Mouse (Mus musculus) stomach, postnatal 0 days (tissue): ENCODE results near the gene Gbp8. TPM values are rescaled to one million over a fixed set of nuclear protein-coding genes. Genes with fewer than 3 reads are reported as not detected.
"Not testable (repeated sequence)": the region's sequence is repeated elsewhere in the genome, so short reads cannot be mapped to it uniquely, and the experiment has no call there.

Source experiments
- ATAC-seq: fragments of 200-750 bp; cut with Nextera tagmentation; 2 replicates; pipeline ENCODE4 v1.8.0; 2017; ENCODE audit not compliant: low FRiP score, low TSS enrichment
- DNase-seq: peaks from one replicate; pipeline ENCODE4 v3.0.0-alpha.2; 2016; ENCODE audit warnings: low spot score
- H3K27ac ChIP-seq: fragments of 300-500 bp; sonication (generic); replicated peaks from 2 replicates; pipeline ENCODE4 v1.5.1; 2014; ENCODE audit warnings: mild to moderate bottlenecking, control low read depth
- H3K27me3 ChIP-seq: fragments of 300-500 bp; sonication (generic); 2 replicates; pipeline ENCODE4 v1.6.1; 2014; ENCODE audit warnings: low read length; ENCODE audit not compliant: control insufficient read depth, insufficient read depth
- H3K36me3 ChIP-seq: fragments of 300-500 bp; sonication (generic); 2 replicates; pipeline ENCODE4 v1.6.1; 2014; ENCODE audit warnings: low read length, mixed read lengths; ENCODE audit not compliant: control insufficient read depth, insufficient read depth
- H3K4me1 ChIP-seq: fragments of 300-500 bp; sonication (generic); replicated peaks from 2 replicates; pipeline ENCODE4 v1.6.1; 2014; ENCODE audit warnings: antibody characterized with exemption; ENCODE audit not compliant: control insufficient read depth, insufficient read depth
- H3K4me2 ChIP-seq: fragments of 300-500 bp; sonication (generic); replicated peaks from 2 replicates; pipeline ENCODE4 v1.6.1; 2014; ENCODE audit warnings: low read depth, mild to moderate bottlenecking, control low read depth, moderate library complexity
- H3K4me3 ChIP-seq: fragments of 300-500 bp; sonication (generic); 2 replicates; pipeline ENCODE4 v1.5.1; 2014; ENCODE audit warnings: low read depth, low read length, control low read depth
- H3K9ac ChIP-seq: fragments of 300-500 bp; sonication (generic); 2 replicates; pipeline ENCODE4 v1.6.1; 2014; ENCODE audit warnings: mild to moderate bottlenecking, low read length, control low read depth, mixed read lengths
- H3K9me3 ChIP-seq: fragments of 300-500 bp; sonication (generic); 2 replicates; pipeline ENCODE4 v1.6.1; 2016; ENCODE audit warnings: low read length; ENCODE audit not compliant: control insufficient read depth
- CTCF ChIP-seq: IDR thresholded peaks from 2 replicates; pipeline ENCODE4 v1.5.1; 2016; ENCODE audit warnings: antibody characterized with exemption, low read depth, mild to moderate bottlenecking, moderate library complexity
- EP300 ChIP-seq: optimal IDR thresholded peaks from 2 replicates; pipeline ENCODE3; 2016; ENCODE audit warnings: antibody characterized with exemption
- WGBS: fragments of 180-500 bp; shearing (Covaris S2); extraction: QIAGEN DNeasy Blood & Tissue Kit; methylation state at CpG from one replicate; pipeline ENCODE4 v1.1.7; 2014; 5-methylcytosine and 5-hydroxymethylcytosine counted together
- polyA plus RNA-seq: library from polyadenylated mRNA; unstranded; fragments of >200 nt; fragmentation: Nextera tagmentation; extraction: Ambion mirVana; gene quantifications from 2 replicates; pipeline ENCODE4 v1.2.1, GENCODE M21; 2015

Gbp8 gene
- polyA plus RNA-seq, 1 experiment from 2014 or later, result 0.75 TPM

DNA sequence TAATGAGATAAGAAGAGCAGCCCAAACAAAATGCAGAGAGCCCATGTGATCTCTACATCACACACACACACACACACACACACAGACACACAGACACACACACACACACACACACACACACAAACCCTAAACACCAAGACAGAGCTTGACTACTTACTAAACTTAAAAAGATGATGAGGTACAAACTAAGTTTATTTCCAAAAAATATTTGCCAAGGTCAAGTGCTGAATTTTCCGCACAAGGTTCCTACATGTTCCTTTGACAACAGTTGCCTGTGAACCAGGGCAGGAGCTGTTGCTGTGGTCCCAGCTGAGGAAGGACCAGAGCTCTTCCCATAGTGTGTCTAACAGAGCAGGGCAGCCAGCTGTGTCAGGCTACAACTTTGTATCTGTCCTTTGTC is 434 bp downstream of the Gbp8 start:
- no peak overlapping the region for H3K4me2 ChIP-seq
- H3K4me3 ChIP-seq, result no peak overlapping the region
- no peaks in the 10 kb centered on the region for H3K36me3 ChIP-seq
- H3K9ac ChIP-seq, result no peak overlapping the region
- no peak overlapping the region for H3K27ac ChIP-seq
- no peaks in the 10 kb centered on the region for H3K27me3 ChIP-seq
- DNase-seq (no peak), ATAC-seq (no peak)
- no peak for TF ChIP-seq EP300
- no peak for TF ChIP-seq CTCF
- no peaks in the 10 kb centered on the region for H3K4me1 ChIP-seq
- WGBS, result 65% methylated on average over 1 of the region's 1 CpGs
- no peaks in the 10 kb centered on the region for H3K9me3 ChIP-seq

DNA sequence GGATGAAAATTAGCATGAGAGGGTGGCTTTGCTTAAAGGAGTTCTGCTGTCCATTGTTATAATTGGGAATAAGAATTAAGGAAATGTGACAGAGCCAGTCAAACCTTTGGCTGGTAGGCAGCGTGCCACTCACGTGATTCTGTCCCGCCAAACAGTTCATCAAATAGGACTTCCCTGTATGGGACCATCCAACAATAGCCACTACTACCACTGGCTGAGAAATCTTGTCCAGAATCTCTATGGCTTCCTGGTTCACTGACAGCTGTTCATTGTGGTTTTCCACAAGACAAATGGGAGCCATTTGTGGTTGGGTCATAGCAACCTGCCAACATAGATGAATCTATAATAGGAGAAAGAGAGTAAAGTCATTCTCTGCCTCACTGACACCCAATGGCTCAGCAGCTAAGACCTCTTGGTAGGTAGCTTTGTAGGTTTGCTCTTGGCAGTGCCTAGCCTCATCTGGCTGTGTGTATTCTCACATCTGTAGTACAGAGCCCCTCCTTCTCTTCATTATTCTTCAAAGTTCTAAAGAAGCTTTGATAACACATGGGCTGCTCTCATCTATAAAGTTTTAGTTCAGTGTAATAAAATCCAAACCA is 2.5 kb downstream of the Gbp8 start:
- not testable (repeated sequence) for H3K4me3 ChIP-seq, H3K36me3 ChIP-seq, H3K27me3 ChIP-seq, ATAC-seq, H3K9me3 ChIP-seq, H3K4me1 ChIP-seq, DNase-seq, H3K27ac ChIP-seq, H3K4me2 ChIP-seq, H3K9ac ChIP-seq
- 89% methylated on average over 3 of the region's 3 CpGs for WGBS

DNA sequence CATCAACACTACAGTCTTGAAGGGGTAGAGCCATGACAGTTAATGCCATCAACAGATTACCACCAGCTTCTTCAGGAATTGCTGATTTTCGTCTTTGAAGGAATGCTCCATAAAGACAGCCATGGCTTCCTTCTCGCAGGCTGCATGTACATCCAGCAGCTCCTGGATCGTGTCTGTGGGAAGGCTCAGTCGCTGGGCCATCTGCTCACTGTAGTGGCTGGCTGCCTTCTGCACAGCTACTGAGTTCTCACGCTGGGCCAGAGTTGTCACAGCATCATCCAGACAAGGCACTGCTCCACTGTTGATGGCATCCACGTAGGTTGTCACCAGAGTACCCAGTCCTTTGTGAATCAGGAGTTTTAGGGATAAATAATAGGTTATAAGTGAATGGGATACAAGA is 17.6 kb downstream of the Gbp8 start:
- DNase-seq, H3K9me3 ChIP-seq, H3K4me2 ChIP-seq, H3K4me3 ChIP-seq, H3K27me3 ChIP-seq, H3K4me1 ChIP-seq, H3K27ac ChIP-seq, H3K9ac ChIP-seq, H3K36me3 ChIP-seq, ATAC-seq: not testable (repeated sequence)
- 76% methylated on average over 6 of the region's 6 CpGs for WGBS

DNA sequence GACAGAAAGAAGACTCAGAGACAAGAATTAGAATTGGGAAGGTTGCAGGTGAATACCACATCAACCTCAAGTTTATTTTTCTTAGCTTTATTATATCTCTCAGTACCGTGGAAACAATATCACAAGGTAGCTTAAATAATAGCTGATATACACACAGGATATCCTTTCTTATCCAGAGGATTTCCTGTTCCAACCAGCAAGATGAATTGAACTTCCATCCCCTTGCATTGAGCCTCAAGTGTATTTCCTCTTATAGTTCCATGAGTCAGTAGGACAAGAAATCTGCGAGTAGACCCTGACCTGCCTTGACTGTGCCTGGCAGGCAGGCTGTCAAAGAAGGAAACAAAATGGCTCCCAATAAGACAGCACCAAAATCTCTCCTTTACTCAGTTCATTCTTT is 23.6 kb downstream of the Gbp8 start:
- no peak for DNase-seq
- H3K4me3 ChIP-seq, result no peak overlapping the region
- H3K4me1 ChIP-seq, result no peaks in the 10 kb centered on the region
- no peak for TF ChIP-seq CTCF
- no peak for TF ChIP-seq EP300
- no peaks in the 10 kb centered on the region for H3K9me3 ChIP-seq
- H3K9ac ChIP-seq, result no peak overlapping the region
- no peaks in the 10 kb centered on the region for H3K36me3 ChIP-seq
- H3K27me3 ChIP-seq, result no peaks in the 10 kb centered on the region
- no peak for ATAC-seq
- H3K4me2 ChIP-seq, result no peak overlapping the region
- no peak overlapping the region for H3K27ac ChIP-seq
- 72% methylated on average over 2 of the region's 2 CpGs for WGBS

DNA sequence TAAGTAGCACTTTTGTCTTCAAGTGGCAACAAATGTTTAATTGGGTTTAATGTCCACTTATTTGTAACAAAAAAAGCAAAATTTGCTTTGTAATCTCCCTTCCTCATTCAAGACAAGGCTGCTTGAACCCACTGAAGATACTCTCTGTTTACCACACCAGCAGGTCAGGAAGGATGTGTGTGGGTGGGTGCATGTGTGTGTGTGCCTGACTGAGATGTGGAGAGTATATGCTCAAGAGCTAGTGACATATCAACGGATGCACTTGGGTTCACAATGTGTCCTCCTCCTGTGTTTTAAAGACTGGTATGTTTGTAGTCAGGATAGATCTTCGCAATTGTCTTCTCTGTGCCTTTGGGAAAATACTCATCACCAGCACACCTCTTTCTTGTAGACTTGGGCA is 24.6 kb downstream of the Gbp8 start:
- H3K9ac ChIP-seq, result no peak overlapping the region
- H3K9me3 ChIP-seq, result no peaks in the 10 kb centered on the region
- DNase-seq (no peak), ATAC-seq (no peak)
- H3K4me2 ChIP-seq, result no peak overlapping the region
- TF ChIP-seq CTCF (no peak), EP300 (no peak)
- H3K27me3 ChIP-seq, result no peaks in the 10 kb centered on the region
- H3K4me1 ChIP-seq, result no peaks in the 10 kb centered on the region
- no peak overlapping the region for H3K27ac ChIP-seq
- 91% methylated on average over 2 of the region's 2 CpGs for WGBS
- no peak overlapping the region for H3K4me3 ChIP-seq
- H3K36me3 ChIP-seq, result no peaks in the 10 kb centered on the region

DNA sequence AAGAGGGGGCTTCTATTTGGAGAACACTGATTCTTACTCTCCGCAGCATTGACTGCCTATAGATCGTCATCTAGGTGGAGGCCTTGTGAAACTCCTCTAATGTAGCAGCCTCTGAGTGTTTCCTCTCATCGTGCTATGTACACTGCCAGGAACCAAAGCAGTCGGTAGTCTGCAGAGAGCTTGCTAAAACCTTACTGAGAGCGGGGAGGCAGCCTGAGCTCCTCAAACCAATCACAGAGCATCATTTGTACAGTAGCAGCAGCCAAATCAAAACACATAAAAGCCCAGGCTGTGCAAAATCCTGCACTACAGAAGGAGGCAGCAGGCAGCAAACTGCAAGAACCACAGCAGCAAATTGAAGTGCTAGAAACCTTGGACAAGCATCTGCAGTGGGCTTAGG is 25.7 kb downstream of the Gbp8 start:
- Histone ChIP-seq H3K9me3 (no peaks in the 10 kb centered on the region), H3K4me2 (no peak overlapping the region), H3K36me3 (no peaks in the 10 kb centered on the region), H3K27ac (no peak overlapping the region), H3K4me3 (no peak overlapping the region), H3K4me1 (no peaks in the 10 kb centered on the region), H3K27me3 (no peaks in the 10 kb centered on the region), H3K9ac (no peak overlapping the region)
- ATAC-seq, result no peak
- WGBS, result 89% methylated on average over 5 of the region's 5 CpGs
- no peak for TF ChIP-seq EP300
- TF ChIP-seq CTCF, result no peak
- no peak for DNase-seq

DNA sequence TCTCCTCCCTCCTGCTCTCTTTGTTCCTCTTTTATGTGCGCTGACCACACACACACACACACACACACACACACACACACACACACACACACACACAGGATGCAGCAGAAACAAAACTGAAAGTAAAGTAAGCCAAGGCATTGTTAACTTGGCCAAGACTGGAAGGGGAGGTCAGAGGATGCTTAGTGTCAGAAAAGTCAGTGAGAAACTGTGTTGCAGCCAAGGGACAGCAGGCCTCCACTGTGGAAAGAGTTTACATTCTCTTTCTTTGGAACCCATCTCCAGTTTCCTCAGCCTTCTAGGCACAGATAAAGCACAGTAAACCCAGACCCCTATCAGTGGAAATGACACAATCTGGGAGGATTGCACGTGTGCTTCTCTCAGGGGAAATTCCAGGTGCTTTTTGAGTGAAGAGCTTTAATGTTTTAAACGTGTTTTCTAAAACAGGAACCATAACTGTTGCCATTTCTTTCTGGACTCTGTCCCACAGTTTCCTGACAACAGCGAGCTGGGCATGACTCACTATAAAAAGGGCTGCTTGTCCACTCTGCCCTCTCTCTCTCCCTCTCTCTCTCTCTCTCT is 29.0 kb downstream of the Gbp8 start:
- not testable (repeated sequence) for H3K27me3 ChIP-seq, H3K4me3 ChIP-seq, H3K36me3 ChIP-seq, DNase-seq, H3K9ac ChIP-seq, H3K9me3 ChIP-seq, H3K4me1 ChIP-seq, H3K4me2 ChIP-seq
- 11% methylated on average over 4 of the region's 4 CpGs for WGBS
- peak; percentile 64; the same call in 1 of the 2 replicates for ATAC-seq
- H3K27ac ChIP-seq, result 0 out of 2 replicates have a peak overlapping the region, but pooled peaks have one; percentile 24

DNA sequence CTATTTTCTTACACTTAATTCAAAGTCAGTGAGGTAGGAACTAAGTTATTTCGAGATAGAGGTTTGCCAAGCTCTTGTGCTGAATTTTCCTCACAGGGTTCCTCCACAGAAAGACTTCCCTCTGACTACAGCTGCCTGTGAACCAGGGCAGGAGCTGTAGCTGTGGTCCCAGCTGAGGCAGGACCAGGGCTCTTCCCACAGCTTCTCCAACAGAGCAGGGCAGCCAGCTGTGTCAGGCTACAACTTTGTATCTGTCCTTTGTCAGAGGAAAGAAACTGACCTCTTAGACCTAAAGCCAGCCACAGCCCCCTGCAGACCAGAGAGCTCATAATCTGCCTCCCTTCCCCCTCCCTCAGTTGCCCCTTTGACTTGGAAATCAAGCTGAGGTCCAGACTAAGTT is 29.6 kb downstream of the Gbp8 start:
- H3K27me3 ChIP-seq, H3K36me3 ChIP-seq, H3K9ac ChIP-seq, ATAC-seq, DNase-seq, H3K4me2 ChIP-seq, H3K9me3 ChIP-seq, H3K4me1 ChIP-seq: not testable (repeated sequence)
- 29% methylated on average over 1 of the region's 1 CpGs for WGBS
- Histone ChIP-seq H3K27ac (peak overlapping the region; percentile 63; the same call in 1 of the 2 replicates), H3K4me3 (0 out of 2 replicates have a peak overlapping the region, but pooled peaks have one; percentile 10)

DNA sequence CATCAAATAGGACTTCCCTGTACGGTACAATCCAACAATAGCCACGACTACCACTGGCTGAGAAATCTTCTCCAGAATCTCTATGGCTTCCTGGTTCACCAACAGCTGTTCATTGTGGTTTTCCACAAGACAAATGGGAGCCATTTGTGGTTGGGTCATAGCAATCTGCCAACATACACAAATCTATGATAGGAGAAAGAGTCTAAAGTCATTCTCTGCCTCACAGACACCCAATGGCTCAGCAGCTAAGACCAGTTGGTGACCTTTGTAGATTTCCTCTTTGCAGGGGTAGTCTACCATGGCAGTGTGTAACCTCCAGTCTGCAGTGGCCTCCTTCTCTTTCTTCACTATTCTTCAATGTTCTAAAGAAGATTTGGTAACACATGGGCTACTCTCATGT is 33.7 kb downstream of the Gbp8 start:
- not testable (repeated sequence) for H3K4me3 ChIP-seq, H3K9me3 ChIP-seq, DNase-seq, H3K4me2 ChIP-seq, H3K27ac ChIP-seq, H3K9ac ChIP-seq, H3K36me3 ChIP-seq, H3K4me1 ChIP-seq, ATAC-seq, H3K27me3 ChIP-seq
- 78% methylated on average over 2 of the region's 2 CpGs for WGBS
